Mouse (Mus musculus) small intestine, adult 2 months (tissue): ENCODE measurements around the gene Vstm5. TPM values are rescaled to one million over a fixed set of nuclear protein-coding genes. Genes with fewer than 3 reads are reported as not detected.

ENCODE experiments used
- H3K27ac ChIP-seq: fragments of 200-500 bp; 2 replicates; pipeline ENCODE4 v1.5.1; 2012; ENCODE audit warnings: low read depth, low read length, control low read depth, inconsistent platforms; ENCODE audit not compliant: insufficient read depth
- H3K27me3 ChIP-seq: fragments of 200-500 bp; 2 replicates; pipeline ENCODE4 v1.6.1; 2012; ENCODE audit warnings: mild to moderate bottlenecking, moderate library complexity, low read length, inconsistent platforms; ENCODE audit not compliant: control insufficient read depth, insufficient read depth
- H3K36me3 ChIP-seq: fragments of 200-500 bp; 2 replicates; pipeline ENCODE4 v1.6.1; 2012; ENCODE audit warnings: mild to moderate bottlenecking, low read length, control low read depth, inconsistent platforms; ENCODE audit not compliant: control insufficient read depth, insufficient read depth
- H3K4me1 ChIP-seq: fragments of 200-500 bp; 2 replicates; pipeline ENCODE4 v1.6.1; 2012; ENCODE audit warnings: low read length, inconsistent platforms, mixed read lengths; ENCODE audit not compliant: control insufficient read depth, insufficient read depth, insufficient read length
- H3K4me3 ChIP-seq: fragments of 200-500 bp; 2 replicates; pipeline ENCODE4 v1.5.1; 2012; ENCODE audit warnings: low read depth, mild to moderate bottlenecking, control low read depth, inconsistent platforms, low read length, moderate library complexity
- CTCF ChIP-seq: fragments of 200-500 bp; IDR thresholded peaks from 2 replicates; pipeline ENCODE4 v1.5.1; 2012; ENCODE audit warnings: low read depth, mild to moderate bottlenecking, control low read depth, inconsistent platforms, low read length, moderate library complexity, mixed read lengths; ENCODE audit not compliant: insufficient replicate concordance, insufficient read length; ENCODE audit errors: extremely low read depth
- POLR2A ChIP-seq: fragments of 200-500 bp; IDR thresholded peaks from 2 replicates; pipeline ENCODE4 v1.6.1; 2012; ENCODE audit warnings: low read depth, mild to moderate bottlenecking, control low read depth, inconsistent platforms, low read length, moderate library complexity
- WGBS: fragments of 180-500 bp; shearing (Covaris S2); methylation state at CpG from one replicate; pipeline ENCODE4 v1.1.7; 2018; 5-methylcytosine and 5-hydroxymethylcytosine counted together
- polyA plus RNA-seq: library from polyadenylated mRNA; depleted of rRNA; stranded (reverse); fragments of >200 nt; gene quantifications from 2 replicates; pipeline ENCODE4 v1.2.3, GENCODE M21; 2012

The Vstm5 gene
- polyA plus RNA-seq, 1 experiment, result 33.1 TPM

GRCm38 (mm10) chr9:15241596-15241939 is 2.7 kb downstream of the Vstm5 start:
- TF ChIP-seq CTCF (peak; percentile 62; the same call in 1 of the 2 replicates), POLR2A (no peak)
- H3K4me1 ChIP-seq, result peaks cover 43% of the 10 kb centered on the region
- H3K36me3 ChIP-seq, result 0 out of 2 replicates have a peak, but pooled peaks cover 2% of the 10 kb centered on the region
- peak overlapping the region; percentile 87 for H3K27ac ChIP-seq
- H3K4me3 ChIP-seq, result peak overlapping the region; percentile 33; the same call in 1 of the 2 replicates
- no peaks in the 10 kb centered on the region for H3K27me3 ChIP-seq
- 26% methylated on average over 9 of the region's 9 CpGs for WGBS

- 50% methylated on average over 1 of the region's 1 CpGs for WGBS
- Histone ChIP-seq H3K27me3 (no peaks in the 10 kb centered on the region), H3K4me3 (no peak overlapping the region), H3K4me1 (peaks cover 43% of the 10 kb centered on the region), H3K36me3 (0 out of 2 replicates have a peak, but pooled peaks cover 2% of the 10 kb centered on the region), H3K27ac (peak overlapping the region; percentile 87)
- no peak for TF ChIP-seq CTCF
- no peak for TF ChIP-seq POLR2A
Observed at GRCm38 (mm10) chr9:15242130-15242529, 3.3 kb downstream of the Vstm5 start.

- H3K27me3 ChIP-seq, result no peaks in the 10 kb centered on the region
- H3K36me3 ChIP-seq, result 0 out of 2 replicates have a peak, but pooled peaks cover 2% of the 10 kb centered on the region
- no peak for TF ChIP-seq CTCF
- TF ChIP-seq POLR2A, result no peak; the same call in 1 of the 2 replicates
- H3K27ac ChIP-seq, result peak overlapping the region; percentile 92
- peaks cover 51% of the 10 kb centered on the region for H3K4me1 ChIP-seq
- H3K4me3 ChIP-seq, result peak overlapping the region; percentile 13; the same call in 1 of the 2 replicates
- 26% methylated on average over 14 of the region's 14 CpGs for WGBS
Observed at GRCm38 (mm10) chr9:15245319-15246075, 6.7 kb downstream of the Vstm5 start.

GRCm38 (mm10) chr9:15250376-15250775 is 11.5 kb downstream of the Vstm5 start:
- TF ChIP-seq CTCF (no peak), POLR2A (no peak)
- Histone ChIP-seq H3K4me3 (no peak overlapping the region), H3K27ac (peak overlapping the region; percentile 87), H3K36me3 (peaks cover 8% of the 10 kb centered on the region; the same call in 1 of the 2 replicates), H3K4me1 (peaks cover 29% of the 10 kb centered on the region), H3K27me3 (no peaks in the 10 kb centered on the region)
- 29% methylated on average over 7 of the region's 7 CpGs for WGBS

- H3K4me1 ChIP-seq, result peaks cover 20% of the 10 kb centered on the region
- H3K27me3 ChIP-seq, result no peaks in the 10 kb centered on the region
- TF ChIP-seq POLR2A (no peak), CTCF (no peak)
- peak overlapping the region; percentile 25; the same call in 1 of the 2 replicates for H3K27ac ChIP-seq
- peaks cover 14% of the 10 kb centered on the region; the same call in 1 of the 2 replicates for H3K36me3 ChIP-seq
- 78% methylated on average over 7 of the region's 7 CpGs for WGBS
- H3K4me3 ChIP-seq, result no peak overlapping the region
Observed at GRCm38 (mm10) chr9:15252196-15252595, 13.4 kb downstream of the Vstm5 start.

- no peak for TF ChIP-seq POLR2A
- no peak for TF ChIP-seq CTCF
- WGBS, result 92% methylated on average over 7 of the region's 7 CpGs
Observed at GRCm38 (mm10) chr9:15254501-15254900, 15.7 kb downstream of the Vstm5 start.

GRCm38 (mm10) chr9:15256214-15256613 is 17.4 kb downstream of the Vstm5 start:
- 71% methylated on average over 3 of the region's 3 CpGs for WGBS
- peaks cover 2% of the 10 kb centered on the region; the same call in 1 of the 2 replicates for H3K4me1 ChIP-seq
- no peak for TF ChIP-seq CTCF
- H3K4me3 ChIP-seq, result no peak overlapping the region
- H3K36me3 ChIP-seq, result peaks cover 41% of the 10 kb centered on the region
- H3K27me3 ChIP-seq, result no peaks in the 10 kb centered on the region
- no peak overlapping the region for H3K27ac ChIP-seq

More at GRCm38 (mm10) chr9:15254501-15254900, 15.7 kb downstream of the Vstm5 start:
- Histone ChIP-seq H3K4me1 (peaks cover 8% of the 10 kb centered on the region), H3K36me3 (peaks cover 31% of the 10 kb centered on the region), H3K27me3 (no peaks in the 10 kb centered on the region), H3K27ac (no peak overlapping the region), H3K4me3 (no peak overlapping the region)
